Mouse (Mus musculus) T-cell, adult 2 months (primary cell): ENCODE data around the gene Lasp1.

Source experiments
- DNase-seq: peaks from one replicate; pipeline ENCODE4 v3.0.0; 2022; ENCODE audit warnings: low spot score

The Lasp1 gene

GRCm38 (mm10) chr11:97796910-97797309 is 1.9 kb upstream of the Lasp1 start:
- DNase-seq: peak; percentile 77

- DNase-seq: no peak
Observed at GRCm38 (mm10) chr11:97797369-97798082, 1.3 kb upstream of the Lasp1 start.

GRCm38 (mm10) chr11:97798083-97798435 is 741 bp upstream of the Lasp1 start:
- no peak for DNase-seq

- DNase-seq: peak; percentile 76
Observed at GRCm38 (mm10) chr11:97799146-97799993, 570 bp downstream of the Lasp1 start.

GRCm38 (mm10) chr11:97799994-97800690 is 1.3 kb downstream of the Lasp1 start:
- DNase-seq: peak; percentile 70

- DNase-seq: no peak
Observed at GRCm38 (mm10) chr11:97800691-97801408, 2.0 kb downstream of the Lasp1 start.

- no peak for DNase-seq
Observed at GRCm38 (mm10) chr11:97801409-97802193, 2.8 kb downstream of the Lasp1 start.

GRCm38 (mm10) chr11:97802194-97802470 is 3.3 kb downstream of the Lasp1 start:
- no peak for DNase-seq

- no peak for DNase-seq
Observed at GRCm38 (mm10) chr11:97802495-97802894, 3.7 kb downstream of the Lasp1 start.

GRCm38 (mm10) chr11:97803847-97804246 is 5.0 kb downstream of the Lasp1 start:
- no peak for DNase-seq

- DNase-seq: no peak
Observed at GRCm38 (mm10) chr11:97804841-97805661, 6.3 kb downstream of the Lasp1 start.

- DNase-seq: no peak
Observed at GRCm38 (mm10) chr11:97805662-97806612, 7.1 kb downstream of the Lasp1 start.

- no peak for DNase-seq
Observed at GRCm38 (mm10) chr11:97806613-97806964, 7.8 kb downstream of the Lasp1 start.

- no peak for DNase-seq
Observed at GRCm38 (mm10) chr11:97807626-97808025, 8.8 kb downstream of the Lasp1 start.

GRCm38 (mm10) chr11:97808093-97808492 is 9.3 kb downstream of the Lasp1 start:
- peak; percentile 66 for DNase-seq

- DNase-seq: no peak
Observed at GRCm38 (mm10) chr11:97808621-97809234, 9.9 kb downstream of the Lasp1 start.

GRCm38 (mm10) chr11:97809235-97810121 is 10.7 kb downstream of the Lasp1 start:
- DNase-seq: no peak

GRCm38 (mm10) chr11:97810356-97810755 is 11.6 kb downstream of the Lasp1 start:
- peak; percentile 83 for DNase-seq
